19 mouse cellular contexts compared by ENCODE assay signal in the genomic region with DNA sequence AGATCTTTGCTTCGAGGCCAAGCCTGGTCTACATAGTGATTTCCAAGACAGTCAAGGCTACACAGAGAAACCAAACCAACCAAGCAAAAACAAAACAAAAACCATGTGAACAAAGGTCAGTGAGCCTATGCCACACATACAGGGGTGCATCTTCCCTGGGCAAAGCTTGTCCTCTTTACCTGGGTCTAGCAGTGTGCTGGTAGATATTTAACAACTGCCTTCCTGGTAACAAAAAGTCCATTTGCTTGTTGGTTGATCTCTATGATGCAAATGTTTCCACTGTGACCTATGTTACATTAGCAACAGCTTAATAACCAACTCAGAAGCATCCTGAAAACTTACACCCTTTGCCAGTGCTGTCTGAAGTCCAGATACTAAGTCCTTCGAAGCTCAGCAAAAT. TPM values are rescaled to one million over a fixed set of nuclear protein-coding genes. Genes with fewer than 3 reads are reported as not detected.
DNase-seq lines count a peak whose midpoint lies in the region; ATAC-seq and TF ChIP-seq lines count a peak whose summit lies in the region.
"Had no signal": no experiment of that assay in that cellular context is flagged by ENCODE, and none has a peak within 500 bp of the region (broad histone marks: within the 10 kb centered on the region; RNA-seq: fewer than 3 reads in every experiment).

No protein-coding gene starts in this region.

- no peak for TF ChIP-seq POLR2A in kidney, adult 2 months (IDR thresholded peaks at IDR 0.05; ENCODE audit: low read depth, low read length)

- no peak; the same call in 1 of the 2 replicates for ATAC-seq in kidney, embryonic 15.5 days (replicated peaks; ENCODE audit: low FRiP score)
- no peak for ATAC-seq in cerebellum, adult (ENCODE audit: insufficient number of reproducible peaks, low FRiP score, low TSS enrichment)
- ATAC-seq: forebrain, embryonic 14.5 days had no signal

- no peak overlapping the region for H3K9ac ChIP-seq in kidney, embryonic 15.5 days
- H3K9ac ChIP-seq: embryonic facial prominence, embryonic 15.5 days; heart, embryonic 15.5 days; hindbrain, embryonic 14.5 days had no signal

- H3K27me3 ChIP-seq in kidney, adult 2 months (replicated peaks; ENCODE audit: control insufficient read depth, insufficient read depth, low read length): no peaks in the 10 kb centered on the region
- H3K27me3 ChIP-seq in kidney, embryonic 15.5 days: no peaks in the 10 kb centered on the region
- H3K27me3 ChIP-seq: embryonic facial prominence, embryonic 15.5 days; heart, embryonic 15.5 days had no signal

- no peak overlapping the region for H3K4me3 ChIP-seq in kidney, adult 2 months (ENCODE audit: insufficient read depth, low read depth, low read length)
- H3K4me3 ChIP-seq in kidney, embryonic 15.5 days (replicated peaks): no peak overlapping the region
- H3K4me3 ChIP-seq: embryonic facial prominence, embryonic 15.5 days; erythroblast, embryonic 14.5 days; forebrain, embryonic 10.5 days; heart, embryonic 15.5 days; hindbrain, embryonic 10.5 days had no signal

- 67% methylated on average over 2 of the region's 2 CpGs for WGBS in kidney, adult 2 months
- 81% methylated on average over 2 of the region's 2 CpGs for WGBS in kidney, embryonic 15.5 days

- TF ChIP-seq CTCF in kidney, adult 2 months (conservative IDR thresholded peaks at IDR 0.05; ENCODE audit: insufficient read depth, insufficient read length, low read depth, low read length): no peak

- peak overlapping the region; percentile 83; the same call in 1 of the 2 replicates for H3K27ac ChIP-seq in kidney, adult 2 months (ENCODE audit: insufficient read depth, low read depth, low read length)
- H3K27ac ChIP-seq in kidney, embryonic 15.5 days: 0 out of 2 replicates have a peak overlapping the region, but pooled peaks have one; percentile 3
- H3K27ac ChIP-seq: embryonic facial prominence, embryonic 15.5 days; forebrain, embryonic 10.5 days; heart, embryonic 15.5 days; hindbrain, embryonic 10.5 days; hindbrain, embryonic 14.5 days had no signal

- peaks cover 5% of the 10 kb centered on the region; the same call in 1 of the 2 replicates for H3K4me1 ChIP-seq in kidney, adult 2 months (ENCODE audit: control insufficient read depth, insufficient read depth, low read length)
- no peaks in the 10 kb centered on the region for H3K4me1 ChIP-seq in kidney, embryonic 15.5 days
- H3K4me1 ChIP-seq: embryonic facial prominence, embryonic 15.5 days; forebrain, embryonic 10.5 days; heart, embryonic 15.5 days; hindbrain, embryonic 10.5 days had no signal

- no peak overlapping the region for H3K4me2 ChIP-seq in kidney, embryonic 15.5 days
- H3K4me2 ChIP-seq: embryonic facial prominence, embryonic 15.5 days; heart, embryonic 11.5 days; heart, embryonic 15.5 days; hindbrain, embryonic 14.5 days had no signal

- peak; percentile 77 for DNase-seq in kidney, adult 11 months
- DNase-seq in kidney, postnatal 4 days: no peak
- peak; percentile 89 for DNase-seq in kidney, adult 2 months
- DNase-seq in kidney, postnatal 14 days: peak; percentile 51
- DNase-seq in layer of hippocampus, adult 9-10 months (ENCODE audit: low spot score): no peak
- no peak for DNase-seq in adrenal gland, postnatal 25 days
- DNase-seq: adrenal gland, postnatal 14 days; cerebellum, adult 2 months; cerebellum, postnatal 10 days had no signal

- H3K9me3 ChIP-seq in kidney, embryonic 15.5 days (replicated peaks): no peaks in the 10 kb centered on the region; the same call in 1 of the 2 replicates
- H3K9me3 ChIP-seq: heart, embryonic 15.5 days had no signal

- H3K36me3 ChIP-seq in kidney, adult 2 months (ENCODE audit: control insufficient read depth, insufficient read depth, low read length): no peaks in the 10 kb centered on the region
- no peaks in the 10 kb centered on the region for H3K36me3 ChIP-seq in kidney, embryonic 15.5 days
- H3K36me3 ChIP-seq: embryonic facial prominence, embryonic 15.5 days; forebrain, embryonic 10.5 days; heart, embryonic 15.5 days; hindbrain, embryonic 10.5 days had no signal

RNA-seq across cellular contexts. Expression of gene Trim24, which starts 17.3 kb away (rescaled TPM):
- polyA plus RNA-seq in kidney, adult 2 months (2012; rRNA removed): 14.1 and 17.5 TPM in 2 replicates
- 16.8 and 17.4 TPM in 2 replicates for polyA plus RNA-seq in kidney, embryonic 15.5 days (2015; fragmentation: Nextera tagmentation; extraction: Ambion mirVana)
- total RNA-seq in adrenal gland, postnatal 25 days (2021): 35.8 and 39.8 TPM in 2 replicates

Comparison
In these comparisons a context has a peak if more than half of its experiments do, and no peak if none do; other contexts are left out.
1. DNase-seq: peak in kidney, adult 11 months (single experiment), kidney, adult 2 months (single experiment) and kidney, postnatal 14 days (single experiment); none in kidney, postnatal 4 days (0 of 2), layer of hippocampus, adult 9-10 months (single experiment) and adrenal gland, postnatal 25 days (single experiment).